Mouse (Mus musculus) E14TG2a.4 (cell line): Measurements from ENCODE around the gene Arl6ip6.

ENCODE experiments used
- CTCF ChIP-seq: conservative IDR thresholded peaks from 2 replicates; pipeline ENCODE4 v1.5.1; 2014; ENCODE audit warnings: low read length
- NANOG ChIP-seq: IDR thresholded peaks from 2 replicates; pipeline ENCODE4 v1.6.1; 2014; ENCODE audit warnings: borderline replicate concordance, low read length, mixed read lengths
- POU5F1 ChIP-seq: IDR thresholded peaks from 2 replicates; pipeline ENCODE4 v1.6.1; 2014; ENCODE audit warnings: low read length, borderline replicate concordance

DNA sequence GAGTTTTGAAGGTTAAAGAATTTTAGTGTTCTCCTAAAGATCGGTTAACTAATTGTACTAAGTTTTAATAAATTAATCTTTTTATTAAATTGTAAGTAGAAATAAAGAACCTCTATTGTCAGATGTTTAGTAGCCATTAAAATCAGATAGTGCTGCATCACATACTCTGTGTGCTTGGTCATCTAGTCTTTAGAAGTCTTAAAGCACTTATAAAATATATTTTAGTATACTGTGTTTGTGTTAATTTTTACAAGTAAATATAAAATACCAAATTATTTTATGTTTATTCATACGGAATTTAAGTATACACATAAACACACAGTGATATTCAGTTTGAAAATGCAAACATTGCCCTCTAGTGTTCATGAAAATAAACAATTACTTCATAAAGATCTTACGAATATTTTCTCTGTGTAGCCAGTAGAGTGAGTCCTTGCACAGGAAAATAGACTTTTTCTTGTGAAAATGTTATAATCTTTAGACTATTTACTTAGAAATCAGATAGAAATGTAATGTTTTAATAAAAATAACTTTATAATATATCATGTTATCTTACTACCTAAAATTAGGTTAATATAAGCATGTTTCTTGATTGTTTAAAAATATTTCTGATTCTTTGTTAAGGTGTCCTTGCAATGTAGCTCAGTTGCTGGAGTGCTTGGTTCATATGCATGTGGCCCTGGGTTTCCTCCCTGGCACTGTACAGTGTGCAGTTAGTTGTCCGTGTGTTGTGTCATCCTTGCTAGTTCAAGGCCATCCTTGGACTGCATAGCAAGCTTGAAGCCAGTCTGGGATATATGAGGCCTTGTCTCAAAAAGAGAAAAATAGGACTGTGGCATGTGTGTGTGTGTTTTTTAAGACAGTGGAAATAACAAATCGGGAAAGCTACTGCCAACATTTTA, 13.1 kb downstream of the Arl6ip6 start:
- TF ChIP-seq CTCF, result peak; percentile 14; the same call in 1 of the 2 replicates
- TF ChIP-seq POU5F1, result no peak
- TF ChIP-seq NANOG, result no peak
